Mouse (Mus musculus) olfactory bulb, adult 2 months (tissue): ENCODE results near the gene Hspa12b. TPM values are rescaled to one million over a fixed set of nuclear protein-coding genes. Genes with fewer than 3 reads are reported as not detected.

ENCODE experiments used
- H3K27ac ChIP-seq: fragments of 200-500 bp; 2 replicates; pipeline ENCODE4 v1.5.1; 2012; ENCODE audit warnings: low read depth, low read length; ENCODE audit not compliant: insufficient read depth
- H3K4me1 ChIP-seq: fragments of 200-500 bp; 2 replicates; pipeline ENCODE4 v1.6.1; 2012; ENCODE audit warnings: low read length; ENCODE audit not compliant: control insufficient read depth, insufficient read depth
- H3K4me3 ChIP-seq: fragments of 200-500 bp; 2 replicates; pipeline ENCODE4 v1.5.1; 2012; ENCODE audit warnings: mild to moderate bottlenecking, low read depth, low read length, moderate library complexity; ENCODE audit not compliant: insufficient read depth
- CTCF ChIP-seq: fragments of 200-500 bp; IDR thresholded peaks from 2 replicates; pipeline ENCODE4 v1.5.1; 2012; ENCODE audit warnings: low read depth, mild to moderate bottlenecking, low read length, moderate library complexity; ENCODE audit not compliant: insufficient read depth
- POLR2A ChIP-seq: fragments of 200-500 bp; IDR thresholded peaks from 2 replicates; pipeline ENCODE4 v1.6.1; 2012; ENCODE audit warnings: mild to moderate bottlenecking, low read depth, low read length, moderate library complexity; ENCODE audit not compliant: insufficient read depth
- WGBS: fragments of 180-500 bp; shearing (Covaris S2); methylation state at CpG from one replicate; pipeline ENCODE4 v1.1.7; 2018; 5-methylcytosine and 5-hydroxymethylcytosine counted together
- polyA plus RNA-seq: library from polyadenylated mRNA; stranded (reverse); fragments of >200 nt; gene quantifications from 2 replicates; pipeline ENCODE4 v1.2.4, GENCODE M21; 2012; ENCODE audit warnings: low replicate concordance; ENCODE audit not compliant: missing spikeins, insufficient read depth, insufficient read length

Gene Hspa12b
- polyA plus RNA-seq, 1 experiment = not detected

- H3K27ac ChIP-seq = no peak overlapping the region
- H3K4me3 ChIP-seq = peak overlapping the region; percentile 25; the same call in 1 of the 2 replicates
- 36% methylated on average over 43 of the region's 43 CpGs for WGBS
- peaks cover 13% of the 10 kb centered on the region for H3K4me1 ChIP-seq
- TF ChIP-seq POLR2A = no peak
Observed at GRCm38 (mm10) chr2:131171401-131172104, 44.5 kb downstream of the Hspa12b start.

DNA sequence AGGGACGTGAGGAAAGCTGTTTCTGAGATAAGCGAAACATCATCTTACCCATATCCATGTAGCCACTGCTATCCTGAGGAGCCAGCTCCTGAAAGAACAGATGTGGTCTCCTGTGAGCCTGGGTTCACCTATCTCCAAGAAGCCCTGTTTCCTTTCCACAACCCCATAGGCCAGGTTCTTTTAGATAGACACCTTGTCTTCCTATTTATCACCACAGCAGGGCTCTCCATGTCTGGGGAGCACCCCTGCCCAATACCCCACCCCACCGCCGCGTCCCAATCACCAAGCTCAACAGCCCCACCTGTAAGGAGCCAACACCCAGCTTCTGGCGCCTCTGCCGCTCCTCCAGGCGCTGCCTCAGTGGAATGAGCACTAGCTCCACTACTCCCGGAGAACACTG, 45.2 kb downstream of the Hspa12b start:
- H3K4me3 ChIP-seq = no peak overlapping the region
- TF ChIP-seq CTCF (no peak), POLR2A (no peak)
- H3K27ac ChIP-seq = no peak overlapping the region
- WGBS = 79% methylated on average over 9 of the region's 9 CpGs
- H3K4me1 ChIP-seq = peaks cover 21% of the 10 kb centered on the region

GRCm38 (mm10) chr2:131174700-131175099, 47.6 kb downstream of the Hspa12b start:
- H3K4me3 ChIP-seq = peak overlapping the region; percentile 52
- 5% methylated on average over 11 of the region's 11 CpGs for WGBS
- TF ChIP-seq POLR2A (no peak), CTCF (no peak)
- H3K27ac ChIP-seq = no peak overlapping the region
- peaks cover 40% of the 10 kb centered on the region for H3K4me1 ChIP-seq

GRCm38 (mm10) chr2:131175286-131175944, 48.3 kb downstream of the Hspa12b start:
- Histone ChIP-seq H3K27ac (no peak overlapping the region), H3K4me1 (peaks cover 40% of the 10 kb centered on the region), H3K4me3 (no peak overlapping the region)
- 63% methylated on average over 3 of the region's 3 CpGs for WGBS
- no peak for TF ChIP-seq POLR2A

GRCm38 (mm10) chr2:131175945-131176309, 48.8 kb downstream of the Hspa12b start:
- no peak overlapping the region for H3K4me3 ChIP-seq
- no peak overlapping the region for H3K27ac ChIP-seq
- H3K4me1 ChIP-seq = peaks cover 37% of the 10 kb centered on the region
- TF ChIP-seq CTCF (no peak), POLR2A (no peak)
- WGBS = 84% methylated on average over 1 of the region's 1 CpGs

DNA sequence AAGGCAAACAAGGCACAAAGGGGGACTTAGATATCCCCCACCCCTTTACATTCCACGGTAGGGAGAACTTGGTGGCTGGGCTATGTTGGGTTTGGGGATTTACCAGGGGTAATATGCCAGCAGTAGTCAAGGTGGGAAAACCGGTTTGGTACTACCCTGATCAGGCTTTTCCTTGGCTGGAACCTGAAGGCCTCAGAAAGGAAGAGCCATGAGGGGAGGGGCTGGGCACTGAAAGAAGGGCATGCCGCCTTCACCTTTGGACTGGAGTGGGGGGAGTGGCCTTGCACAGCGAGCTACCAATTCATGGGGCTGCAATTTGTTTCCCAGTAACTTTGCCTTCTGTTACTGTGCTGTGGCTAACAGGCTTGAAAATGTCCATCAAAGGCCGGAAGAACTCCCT, 49.4 kb downstream of the Hspa12b start:
- H3K4me3 ChIP-seq = no peak overlapping the region
- peaks cover 32% of the 10 kb centered on the region for H3K4me1 ChIP-seq
- TF ChIP-seq CTCF (no peak), POLR2A (no peak)
- H3K27ac ChIP-seq = no peak overlapping the region
- 48% methylated on average over 5 of the region's 5 CpGs for WGBS

DNA sequence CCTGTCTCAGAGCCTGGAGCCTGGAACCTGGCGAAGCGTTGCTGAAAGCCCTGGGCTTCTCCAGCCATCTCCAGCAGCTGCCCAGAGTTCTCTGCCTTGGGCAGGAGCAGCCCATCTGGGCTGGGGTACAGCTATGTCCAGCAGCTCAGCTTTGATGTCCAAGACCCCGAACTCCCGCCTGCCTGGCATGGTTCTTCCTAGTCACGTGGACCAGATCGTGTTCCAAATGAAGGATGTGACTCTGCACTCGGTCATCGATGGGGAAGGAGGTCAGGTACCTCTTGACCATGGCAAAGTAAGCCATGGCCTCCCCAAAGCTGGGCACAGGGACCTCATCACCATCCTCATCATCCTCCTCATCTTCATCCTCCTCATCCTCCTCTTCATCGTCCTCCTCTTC, 50.9 kb downstream of the Hspa12b start:
- TF ChIP-seq CTCF (no peak), POLR2A (no peak)
- 52% methylated on average over 9 of the region's 9 CpGs for WGBS
- Histone ChIP-seq H3K4me1 (peaks cover 29% of the 10 kb centered on the region), H3K27ac (no peak overlapping the region), H3K4me3 (peak overlapping the region; percentile 76)

- TF ChIP-seq POLR2A (no peak), CTCF (no peak)
- Histone ChIP-seq H3K4me1 (peaks cover 29% of the 10 kb centered on the region), H3K27ac (0 out of 2 replicates have a peak overlapping the region, but pooled peaks have one; percentile 66), H3K4me3 (peak overlapping the region; percentile 76)
- 9% methylated on average over 26 of the region's 26 CpGs for WGBS
Observed at GRCm38 (mm10) chr2:131178828-131179245, 51.8 kb downstream of the Hspa12b start.

- H3K27ac ChIP-seq = peak overlapping the region; percentile 66
- under 1% methylated on average over 67 of the region's 67 CpGs for WGBS
- H3K4me1 ChIP-seq = peaks cover 29% of the 10 kb centered on the region
- H3K4me3 ChIP-seq = peak overlapping the region; percentile 76
- TF ChIP-seq POLR2A = no peak
- no peak for TF ChIP-seq CTCF
Observed at GRCm38 (mm10) chr2:131179246-131179886, 52.3 kb downstream of the Hspa12b start.
